Mouse (Mus musculus) gastrocnemius, postnatal 14 days (tissue): ENCODE measurements around the gene Mrpl49. TPM values are rescaled to one million over a fixed set of nuclear protein-coding genes. Genes with fewer than 3 reads are reported as not detected.

ENCODE experiments used
- DNase-seq: peaks from one replicate; pipeline ENCODE4 v3.0.0; 2021; ENCODE audit warnings: mixed read lengths
- intact Hi-C: fragments of 180-260 bp; cut with DNase I; formaldehyde crosslinking; loops from one replicate; pipeline ENCODE4 v1.15.1; 2025; ENCODE audit warnings: low total_unique reads
- total RNA-seq, 2 experiments: library from RNA; stranded (reverse); gene quantifications; 2 replicates each; pipeline ENCODE4 v1.2.3; 2021

Mrpl49 gene
- total RNA-seq, 2 experiments from 2014 or later = 29.1 to 30.6 TPM

DNA sequence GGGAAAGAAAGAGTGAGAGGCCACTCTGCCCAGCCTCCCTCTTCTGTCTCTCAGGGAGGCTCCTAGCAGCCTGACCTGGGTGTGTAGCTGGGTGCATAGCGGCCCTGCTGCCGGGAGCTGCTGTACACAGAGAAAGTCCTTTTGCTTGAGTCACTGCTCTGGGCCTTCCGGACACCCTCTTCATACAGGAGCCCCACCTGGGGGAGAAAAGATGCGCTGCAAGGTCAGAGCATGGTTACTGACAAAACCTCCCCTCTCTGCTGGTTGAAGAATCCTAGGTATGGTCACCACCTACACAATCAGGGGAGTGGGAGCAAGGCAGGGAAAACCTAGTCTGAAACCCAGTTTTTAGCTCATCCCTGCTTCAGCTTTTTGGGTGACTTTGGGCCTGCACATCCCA is 11.4 kb upstream of the Mrpl49 start:
- DNase-seq = no peak
- intact Hi-C loops = no loop called here

DNA sequence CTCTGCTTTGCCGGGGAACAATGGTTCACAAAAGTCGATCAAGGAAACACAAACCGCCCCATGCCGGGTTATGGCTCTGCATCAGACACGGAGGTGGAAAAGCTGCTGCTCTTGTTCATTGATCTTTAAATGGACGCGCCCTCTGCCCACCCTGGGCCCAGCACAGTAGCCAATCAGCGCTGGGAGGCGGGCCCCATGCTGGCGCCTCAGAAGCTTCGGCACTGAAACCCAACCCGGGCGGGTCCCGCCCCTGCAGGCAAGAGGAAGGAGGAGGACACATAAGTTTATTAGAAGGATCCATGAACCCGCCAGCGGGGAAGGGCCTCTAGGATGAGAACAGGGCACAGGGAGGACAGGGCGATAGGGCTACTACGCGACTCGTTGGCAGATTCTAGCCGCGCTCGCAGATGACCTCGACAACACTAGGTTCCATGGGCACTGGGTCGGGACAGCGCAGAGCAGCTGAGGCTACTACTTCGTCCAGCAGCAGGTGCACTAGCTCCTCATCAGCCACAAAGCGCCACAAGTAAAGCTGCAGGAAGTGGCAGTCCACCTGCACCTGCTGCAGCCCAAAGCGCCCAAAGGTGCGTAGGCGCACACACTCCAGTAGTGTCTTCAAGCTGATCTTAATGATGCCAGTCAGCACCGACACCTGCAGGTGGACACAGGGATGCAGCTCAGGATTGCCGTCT is 10.3 kb upstream of the Mrpl49 start, which contains the start of gene Tm7sf2:
Gene Tm7sf2 (minus strand): TSS at position 650 of the 692 bp plus-strand sequence.
- intact Hi-C loops = no loop called here
- peak; percentile 93 for DNase-seq

DNA sequence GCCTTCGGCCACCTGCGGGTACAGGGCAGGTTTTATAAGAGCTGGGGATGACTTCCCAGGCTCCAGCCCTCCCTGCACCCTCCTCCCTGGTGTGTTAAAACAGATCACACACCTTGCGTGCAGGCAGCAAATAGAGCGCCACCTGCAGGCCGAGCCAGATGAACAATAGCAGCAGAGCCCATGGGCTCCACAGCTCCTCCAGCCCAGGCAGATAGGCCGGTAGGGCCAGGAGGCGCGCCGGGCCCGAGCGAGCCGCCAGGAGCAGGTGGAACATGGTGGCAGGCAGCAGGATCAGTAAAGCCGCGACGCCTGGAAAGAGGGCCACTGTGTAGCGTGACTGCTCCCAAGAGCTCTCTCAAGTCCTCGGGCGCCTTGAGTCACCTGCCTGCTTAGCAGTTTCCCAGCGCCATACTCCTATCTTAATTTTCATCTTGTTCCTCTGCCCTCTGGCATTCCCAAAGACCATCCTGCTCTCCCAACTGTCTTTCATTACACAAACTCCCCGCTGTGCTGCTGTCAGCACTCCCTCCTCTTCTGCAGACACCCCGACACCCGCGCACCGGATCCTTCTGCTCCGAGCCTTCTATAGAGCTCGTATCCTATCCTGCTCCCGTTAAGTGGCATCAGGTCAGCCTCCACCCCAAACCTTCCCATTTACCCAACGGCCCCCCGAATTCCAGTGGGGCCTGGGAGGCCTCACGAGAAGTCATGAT is 9.6 kb upstream of the Mrpl49 start:
- intact Hi-C loops = no loop called here
- peak; percentile 75 for DNase-seq

DNA sequence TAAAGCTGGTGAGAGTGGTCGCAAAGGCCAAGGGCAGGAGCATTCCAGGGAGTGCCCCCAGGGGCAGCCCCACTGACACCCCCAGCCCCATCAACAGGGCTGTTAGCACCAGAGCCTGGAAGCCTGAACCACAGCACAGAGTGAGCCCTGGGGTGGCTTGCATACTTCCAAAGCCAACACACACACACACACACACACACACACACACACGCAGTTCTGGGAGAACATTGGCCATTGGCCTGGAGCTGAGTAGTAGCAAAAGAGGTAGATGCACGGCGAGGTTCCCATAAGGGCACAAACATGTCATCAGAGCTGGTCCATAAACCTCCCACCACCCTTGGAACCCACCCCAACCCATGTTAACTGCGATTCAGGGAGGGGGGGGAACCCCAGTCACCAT is 9.0 kb upstream of the Mrpl49 start:
- intact Hi-C loops = no loop called here
- DNase-seq = no peak

DNA sequence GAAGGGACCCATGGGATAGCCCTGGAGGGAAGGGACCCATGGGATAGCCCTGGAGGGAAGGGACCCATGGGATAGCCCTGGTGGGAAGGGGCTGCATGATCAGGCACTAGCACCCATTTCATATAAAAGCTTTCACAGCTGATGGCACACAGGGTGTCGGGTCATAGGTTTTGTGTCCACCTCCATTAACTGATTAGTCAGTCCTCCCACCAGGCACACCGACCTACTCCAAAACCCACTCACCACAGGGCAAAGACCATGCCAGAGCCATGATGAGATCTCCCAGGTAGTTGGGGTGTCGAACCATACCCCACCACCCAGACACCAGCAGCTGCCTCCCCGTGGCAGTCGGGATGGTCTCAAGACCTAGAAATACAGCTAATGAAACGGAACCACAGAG is 5.5 kb upstream of the Mrpl49 start:
- intact Hi-C loops = no loop called here
- no peak for DNase-seq

DNA sequence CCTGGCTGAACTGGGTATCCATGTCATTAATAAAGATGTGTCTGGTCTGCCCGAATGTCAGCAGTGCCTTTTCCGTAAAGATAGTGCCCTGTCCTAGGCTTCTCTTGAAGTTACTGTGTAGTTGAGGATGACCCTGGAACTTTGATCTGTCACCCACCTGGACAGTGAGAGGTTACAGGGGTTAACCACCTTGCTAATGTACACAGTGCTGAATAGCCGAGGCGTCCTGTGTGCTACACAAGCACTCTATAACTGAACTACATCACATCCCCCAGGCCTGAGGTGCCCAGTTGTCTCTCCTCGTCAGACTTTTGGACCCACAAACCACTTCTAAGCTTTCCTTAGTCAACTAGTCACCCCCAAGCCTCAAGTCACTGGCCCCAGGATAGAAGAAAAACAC is 4.8 kb upstream of the Mrpl49 start:
- DNase-seq = no peak
- intact Hi-C loops = no loop called here

DNA sequence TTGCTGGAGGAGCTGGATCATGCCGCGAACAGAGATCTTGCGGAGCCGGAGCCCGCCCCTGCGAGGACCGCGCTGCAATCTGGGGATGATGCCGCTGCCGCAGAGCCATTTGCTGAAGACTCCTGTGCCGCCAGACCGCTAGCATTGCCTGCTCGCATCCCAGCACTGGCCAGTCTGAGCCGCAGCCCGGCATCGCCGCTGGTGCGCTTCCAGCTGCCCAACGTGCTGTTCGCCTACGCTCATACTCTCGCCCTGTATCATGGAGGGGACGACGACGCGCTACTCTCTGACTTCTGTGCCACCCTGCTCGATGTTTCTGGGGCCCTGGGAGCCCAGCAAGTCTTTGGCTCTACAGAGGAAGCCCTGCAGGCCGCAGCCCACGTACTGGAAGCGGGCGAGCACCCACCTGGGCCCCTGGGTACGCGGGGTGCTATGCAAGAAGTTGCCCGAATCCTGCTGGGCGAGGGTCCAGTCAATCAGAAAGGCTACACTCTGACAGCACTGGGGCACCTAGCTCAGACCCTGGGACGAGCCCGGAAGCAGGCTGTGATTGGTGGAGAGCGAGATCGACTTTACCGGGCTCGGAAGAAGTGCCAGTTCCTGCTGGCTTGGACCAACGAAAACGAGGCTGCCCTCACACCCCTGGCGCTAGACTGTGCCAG is 4.2 kb upstream of the Mrpl49 start:
- peak; percentile 42 for DNase-seq
- intact Hi-C loops = no loop called here

DNA sequence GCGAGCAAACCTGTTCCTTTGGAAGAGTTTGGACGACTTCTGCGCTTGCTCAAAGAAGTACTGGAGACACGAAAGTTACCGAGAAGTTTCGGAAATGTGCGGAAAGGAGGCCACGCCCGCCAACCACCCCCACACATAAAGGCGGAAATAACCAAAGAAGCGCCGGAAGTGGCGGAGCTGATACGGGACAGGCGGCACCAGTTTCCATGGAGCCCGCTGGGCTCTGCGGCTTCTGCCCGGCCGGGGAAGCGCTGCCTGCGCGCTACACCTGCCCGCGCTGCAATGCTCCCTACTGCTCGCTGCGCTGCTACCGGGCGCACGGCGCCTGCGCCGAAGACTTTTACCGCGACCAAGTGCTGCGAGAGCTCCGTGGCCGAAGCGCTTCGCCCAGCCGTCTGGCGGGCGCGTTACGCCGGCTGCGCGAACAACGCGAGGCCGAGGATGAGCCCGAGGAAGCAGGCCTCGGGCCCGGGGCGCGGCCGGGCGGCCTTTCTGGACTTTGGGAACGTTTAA is 3.5 kb upstream of the Mrpl49 start, which contains the start of gene Znhit2:
Gene Znhit2 (plus strand): TSS at position 172 of the 513 bp plus-strand sequence.
- DNase-seq = peak; percentile 92
- intact Hi-C loops = no loop called here

DNA sequence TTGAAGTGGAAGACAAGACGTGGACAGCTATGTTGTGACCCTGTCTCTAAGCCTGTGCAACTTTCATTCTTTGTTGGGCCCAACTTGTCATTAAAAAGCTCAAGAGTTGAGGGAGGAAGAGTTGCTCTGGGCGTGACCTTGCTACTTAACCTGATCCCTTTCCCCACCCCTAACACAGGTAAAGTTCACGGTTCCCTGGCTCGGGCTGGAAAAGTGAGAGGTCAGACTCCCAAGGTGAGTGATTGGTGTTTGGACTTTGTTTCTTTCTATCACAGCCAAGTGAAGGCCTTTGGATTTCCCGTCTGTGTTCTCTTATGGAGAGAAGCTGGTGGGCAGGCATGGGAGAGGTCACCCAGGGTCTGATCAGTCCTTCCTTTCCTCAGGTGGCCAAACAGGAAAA is 1.4 kb upstream of the Mrpl49 start:
- DNase-seq = no peak
- intact Hi-C loops = no loop called here

DNA sequence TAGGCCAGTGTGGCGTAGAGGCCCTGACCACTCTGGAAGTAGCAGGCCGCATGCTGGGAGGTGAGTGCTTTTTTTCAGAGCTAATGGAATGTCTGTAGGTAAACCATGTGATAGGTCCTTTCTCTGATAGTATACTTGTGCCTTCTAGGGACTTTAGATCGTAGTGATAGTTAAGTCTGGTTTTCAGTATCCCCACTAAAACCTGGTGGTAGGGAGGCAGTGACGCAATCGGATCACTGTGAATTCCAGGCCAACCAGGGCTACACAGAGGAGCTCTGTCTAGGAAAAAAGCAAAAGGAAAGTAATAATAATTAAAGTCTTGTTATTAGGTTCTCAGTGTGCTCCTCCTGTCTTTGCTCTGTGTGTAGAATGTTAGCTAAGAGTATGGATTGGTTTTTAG is 928 bp upstream of the Mrpl49 start:
- intact Hi-C loops = no loop called here
- DNase-seq = no peak

DNA sequence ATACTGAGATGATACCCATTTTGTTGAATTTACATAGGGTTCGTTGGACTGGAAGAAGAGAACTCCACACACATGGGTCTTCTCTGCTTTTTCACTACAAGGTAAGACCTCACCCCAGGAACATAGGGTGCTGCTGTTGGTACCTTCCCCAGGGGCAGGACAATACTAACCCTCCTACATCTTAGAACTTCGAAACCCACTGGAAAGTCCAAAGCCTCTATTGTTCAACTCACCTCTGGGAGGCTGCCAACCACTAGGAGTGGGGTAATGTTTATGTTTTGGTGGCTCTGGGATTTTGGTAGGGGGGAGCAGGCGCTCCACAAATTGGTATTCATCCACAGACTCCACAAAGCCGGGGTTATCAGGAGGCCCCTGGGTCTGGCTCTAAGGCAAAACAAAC is 889 bp downstream of the Mrpl49 start:
- intact Hi-C loops = no loop called here
- DNase-seq = no peak

DNA sequence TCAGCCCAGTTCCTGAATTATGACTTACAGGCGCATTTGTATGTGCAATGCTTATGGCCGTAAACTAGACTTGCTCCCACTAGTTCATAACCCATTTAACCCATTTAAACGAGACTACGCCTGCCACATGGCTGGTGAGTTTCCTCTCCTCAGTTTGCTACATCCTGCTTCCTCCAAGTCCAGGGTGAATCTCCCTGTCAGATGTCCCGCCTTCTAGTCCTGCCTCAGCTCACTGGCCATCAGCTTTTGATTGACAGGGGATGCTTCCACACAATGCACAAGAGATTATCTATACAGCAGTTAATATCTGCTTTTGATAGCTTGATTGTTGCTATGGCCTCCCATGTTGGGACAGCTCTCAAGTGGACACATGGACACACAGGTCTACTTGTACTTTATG is 3.3 kb downstream of the Mrpl49 start:
- no peak for DNase-seq
- intact Hi-C loops = no loop called here

DNA sequence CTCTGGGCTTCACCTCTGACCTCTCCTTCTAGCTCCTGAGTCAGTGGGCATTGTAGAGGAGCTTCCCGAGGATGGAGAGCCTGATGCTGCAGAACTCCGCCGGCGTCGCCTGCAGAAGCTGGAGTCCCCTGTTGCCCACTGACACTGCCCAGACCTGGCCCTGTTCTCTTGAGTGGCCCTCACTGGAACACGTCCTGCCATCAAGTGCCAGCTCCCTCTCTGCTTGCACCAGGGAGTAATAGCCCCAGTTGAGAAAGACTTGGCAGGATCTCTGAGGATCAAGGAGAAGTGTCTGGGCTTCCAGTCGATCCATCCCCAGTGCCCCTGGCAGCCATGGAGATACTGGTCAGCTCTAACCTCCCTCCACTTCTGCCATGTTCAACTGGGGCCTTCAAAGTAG is 5.1 kb downstream of the Mrpl49 start:
- DNase-seq = no peak
- intact Hi-C loops = no loop called here

DNA sequence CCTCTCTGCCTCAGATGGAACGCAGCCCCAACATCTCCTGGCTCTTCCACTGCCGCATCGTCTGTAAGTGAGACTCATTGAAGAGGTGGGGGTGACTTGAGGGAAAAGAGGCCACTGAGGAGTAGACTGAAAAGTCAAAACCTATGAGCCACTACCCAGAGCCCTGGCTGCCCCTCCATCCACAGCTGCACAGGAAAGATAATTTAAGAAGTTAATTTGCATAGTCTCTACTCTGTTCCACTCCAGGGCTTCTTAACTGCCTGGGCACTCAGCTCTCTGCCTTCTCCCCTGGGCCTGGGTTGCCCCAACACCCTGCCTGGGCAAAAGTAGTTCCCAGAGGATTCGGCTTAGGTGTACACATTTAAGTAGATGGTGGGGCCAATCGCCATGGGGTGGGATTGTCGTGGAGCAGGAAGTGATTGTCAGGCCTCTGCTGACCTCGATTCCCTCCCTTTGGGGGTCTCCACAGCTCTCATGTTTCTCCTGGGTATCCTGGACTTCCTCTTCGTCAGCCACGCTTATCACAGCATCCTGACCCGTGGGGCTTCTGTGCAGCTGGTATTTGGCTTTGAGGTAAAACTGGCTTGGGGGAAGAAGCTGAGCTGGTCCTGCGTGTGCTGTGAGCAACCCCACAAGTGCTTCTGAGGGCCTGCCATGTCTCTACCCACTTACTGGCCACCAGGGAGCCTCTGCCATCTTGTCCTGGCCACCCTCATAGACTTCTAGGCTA is 8.7 kb downstream of the Mrpl49 start:
- intact Hi-C loops = no loop called here

DNA sequence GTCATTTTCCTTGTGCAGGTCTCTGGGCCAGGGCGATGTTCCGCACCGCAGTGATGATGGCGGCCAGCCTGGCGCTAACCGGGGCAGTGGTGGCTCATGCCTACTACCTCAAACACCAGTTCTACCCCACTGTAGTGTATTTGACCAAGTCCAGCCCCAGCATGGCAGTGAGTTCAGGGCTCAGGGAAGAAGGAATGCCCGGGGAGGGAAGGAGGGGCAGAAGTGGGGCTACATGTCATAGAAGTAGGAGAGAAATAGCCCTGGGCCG is 9.8 kb downstream of the Mrpl49 start:
- no peak for DNase-seq
- intact Hi-C loops = no loop called here

More for the DNA sequence above, 8.7 kb downstream of the Mrpl49 start:
- DNase-seq = no peak

DNA sequence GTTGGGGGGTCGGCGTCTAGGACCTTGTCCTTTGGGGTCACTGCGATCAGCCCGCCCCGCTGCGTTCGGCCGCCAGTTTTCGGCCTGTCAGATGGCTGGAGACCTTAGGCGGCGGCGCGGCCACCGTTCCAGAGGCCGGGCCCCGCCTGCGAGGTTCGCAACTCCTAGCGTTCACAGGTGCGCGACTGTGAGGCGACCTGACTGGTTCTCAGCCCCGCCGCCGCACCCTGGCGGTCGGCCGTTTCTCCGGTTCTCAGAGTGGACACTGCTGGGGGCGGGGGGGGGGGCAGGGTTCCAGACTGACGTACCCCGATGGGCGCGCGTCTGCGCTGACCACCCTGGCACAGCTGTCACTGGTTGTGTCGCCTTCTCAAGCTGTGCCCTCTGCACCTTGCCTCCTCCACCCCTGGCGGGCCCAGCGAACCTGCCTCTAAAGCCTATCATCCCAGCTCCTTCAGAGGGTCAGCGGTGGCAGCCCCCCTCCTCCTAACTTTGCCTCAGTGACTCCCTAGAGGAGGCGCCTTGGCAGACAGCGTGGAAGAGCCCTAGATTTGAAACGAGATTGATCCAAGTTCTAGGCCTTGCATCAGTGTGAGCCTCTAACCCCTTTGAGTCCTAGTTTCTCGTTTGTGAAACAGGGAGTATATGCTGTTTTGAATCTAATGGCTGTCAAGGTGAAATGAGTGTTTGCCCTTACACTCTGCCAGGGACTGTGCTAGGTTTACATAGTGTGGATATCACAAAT is 10.3 kb downstream of the Mrpl49 start:
- intact Hi-C loops = no loop called here
- no peak for DNase-seq

DNA sequence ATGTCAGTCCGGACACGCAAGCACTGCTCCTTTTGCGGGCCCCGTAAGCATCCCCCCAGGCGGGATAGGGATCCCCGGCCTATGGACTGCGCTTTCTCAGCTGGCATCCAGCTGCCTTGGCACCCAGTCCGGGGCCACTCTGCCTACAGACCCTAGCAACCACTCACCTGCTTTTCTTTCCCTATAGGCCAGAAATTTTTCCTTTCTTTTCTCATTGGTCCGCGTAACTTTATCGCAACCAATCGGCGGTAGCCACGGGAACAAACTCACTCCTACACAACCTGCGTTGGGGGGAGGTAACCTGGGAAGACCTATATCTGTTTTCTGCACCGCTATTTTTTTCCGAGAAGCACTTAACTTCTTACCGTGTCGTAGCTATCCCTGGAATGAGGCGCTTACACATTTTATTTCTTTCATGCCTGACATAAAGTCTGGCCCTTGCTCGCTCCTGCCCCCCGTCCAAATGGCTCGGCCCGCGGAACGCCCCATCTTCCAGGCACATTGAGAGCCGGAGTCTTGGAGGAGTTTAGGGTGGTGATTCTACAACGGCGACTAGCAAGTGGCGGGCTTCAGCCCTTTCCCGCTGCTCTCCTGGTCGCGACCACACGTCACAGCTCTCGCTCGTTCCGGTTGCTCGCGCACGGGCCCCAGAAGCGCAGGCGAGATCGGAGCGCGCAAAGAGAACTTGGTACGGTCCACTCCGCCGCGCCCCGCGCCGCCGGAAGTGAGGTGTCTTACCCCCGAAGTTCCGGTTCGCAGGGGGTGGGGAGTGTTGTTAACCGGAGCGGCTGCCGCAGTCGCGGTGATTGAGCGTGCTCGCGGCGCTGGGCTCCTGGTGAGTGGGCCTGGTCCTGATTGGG is 11.1 kb downstream of the Mrpl49 start, which contains the start of gene Syvn1:
Gene Syvn1 (plus strand): TSS at position 283 of the 860 bp plus-strand sequence.
- intact Hi-C loops = no loop called here
- DNase-seq = peak; percentile 88
